Mouse (Mus musculus) spleen, adult 12 weeks (tissue): Measurements from ENCODE around the gene Mme.

Experiments used
- DNase-seq: peaks from one replicate; pipeline ENCODE4 v3.0.0; 2022; ENCODE audit warnings: low spot score

Mme gene

DNA sequence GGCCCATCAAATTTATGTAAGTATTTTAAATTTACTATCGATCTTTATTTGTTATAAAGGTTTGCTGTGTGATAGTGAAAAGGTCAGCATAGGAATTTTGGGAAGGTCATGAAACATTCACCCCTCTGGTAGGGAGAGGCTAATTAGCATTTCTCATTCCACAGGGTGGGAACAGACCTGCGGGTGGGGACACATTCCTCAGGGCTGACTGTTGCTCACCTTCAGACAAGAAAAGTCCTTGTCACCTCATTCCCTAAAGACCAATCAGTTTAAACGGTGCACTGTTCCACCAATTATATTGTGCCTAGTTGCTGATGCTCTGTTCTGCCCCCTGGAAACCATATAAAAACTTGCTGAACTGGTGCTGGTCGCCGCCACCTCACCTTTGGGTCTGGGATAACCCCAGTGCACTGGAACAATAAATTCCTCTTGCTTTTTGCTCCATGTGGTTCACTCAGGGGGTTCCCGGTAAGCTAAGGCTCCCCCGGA, at the start of gene Mme:
Gene Mme (plus strand): TSS at position 439 of the 489 bp plus-strand sequence.
- no peak for DNase-seq

- DNase-seq, result no peak
Observed at GRCm38 (mm10) chr3:63196565-63196964, 44.8 kb upstream of the Mme start.

DNA sequence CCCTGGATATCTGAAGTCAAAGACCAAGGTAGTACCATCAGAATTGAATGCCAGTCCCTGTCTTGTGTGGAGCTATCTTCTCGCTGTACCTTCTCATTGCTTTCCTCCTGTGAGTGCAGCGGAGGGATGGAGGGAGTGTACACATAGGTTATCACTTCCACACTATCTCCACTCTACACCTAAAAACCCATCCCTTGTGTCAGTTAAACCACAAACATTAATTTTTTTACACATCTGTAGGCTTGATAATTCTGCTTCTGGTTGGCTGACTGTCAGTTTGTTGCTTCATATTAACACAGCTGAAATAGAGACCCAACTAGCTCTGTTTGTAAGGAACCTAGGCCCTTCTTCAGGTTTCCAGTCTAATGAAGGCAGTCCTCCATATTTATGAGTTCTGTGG, 43.3 kb upstream of the Mme start:
- no peak for DNase-seq

- no peak for DNase-seq
Observed at GRCm38 (mm10) chr3:63221867-63222591, 19.3 kb upstream of the Mme start.

- DNase-seq, result no peak
Observed at GRCm38 (mm10) chr3:63223676-63224075, 17.7 kb upstream of the Mme start.

DNA sequence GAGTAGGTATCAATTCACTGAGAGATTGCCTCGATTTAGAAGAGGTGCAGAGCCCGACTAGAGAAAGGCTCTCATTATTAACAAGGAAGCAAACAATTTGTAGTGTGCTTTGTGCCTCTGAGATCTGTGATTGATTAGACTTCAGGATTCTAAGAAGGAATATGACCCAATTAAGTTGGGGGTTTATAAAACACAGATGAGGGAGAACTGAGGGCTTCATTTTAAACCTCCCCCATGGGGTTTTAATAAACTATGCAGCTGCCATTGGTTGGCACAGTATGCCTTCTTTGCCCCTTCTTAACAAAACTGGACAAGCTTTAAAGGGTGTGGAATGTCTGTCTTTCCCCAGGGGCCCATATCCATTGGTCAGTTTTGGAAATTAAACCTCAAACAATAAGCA, 5.4 kb upstream of the Mme start:
- no peak for DNase-seq

- no peak for DNase-seq
Observed at GRCm38 (mm10) chr3:63243721-63244120, 2.4 kb downstream of the Mme start.

DNA sequence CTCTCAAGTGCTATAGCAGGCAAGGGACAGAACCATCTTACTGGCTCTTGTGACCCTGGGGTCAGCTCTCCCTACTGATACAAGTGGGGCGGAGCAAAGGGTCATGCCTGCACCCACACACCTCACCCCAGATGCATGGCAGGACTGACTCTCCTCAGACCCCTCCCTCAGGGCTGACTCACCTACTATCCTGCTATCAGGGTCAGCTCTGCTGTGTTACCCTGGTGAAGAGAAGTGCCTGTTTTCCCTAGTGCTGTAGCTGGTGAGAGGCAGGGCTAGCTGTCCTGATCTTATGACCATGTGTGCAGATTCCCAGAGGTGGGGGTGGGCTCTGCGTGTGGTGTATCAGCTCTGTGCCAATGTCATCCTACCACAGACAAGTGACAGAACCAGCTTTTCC, 30.8 kb downstream of the Mme start:
- DNase-seq, result no peak

GRCm38 (mm10) chr3:63294316-63294715, 53.0 kb downstream of the Mme start:
- DNase-seq, result no peak

DNA sequence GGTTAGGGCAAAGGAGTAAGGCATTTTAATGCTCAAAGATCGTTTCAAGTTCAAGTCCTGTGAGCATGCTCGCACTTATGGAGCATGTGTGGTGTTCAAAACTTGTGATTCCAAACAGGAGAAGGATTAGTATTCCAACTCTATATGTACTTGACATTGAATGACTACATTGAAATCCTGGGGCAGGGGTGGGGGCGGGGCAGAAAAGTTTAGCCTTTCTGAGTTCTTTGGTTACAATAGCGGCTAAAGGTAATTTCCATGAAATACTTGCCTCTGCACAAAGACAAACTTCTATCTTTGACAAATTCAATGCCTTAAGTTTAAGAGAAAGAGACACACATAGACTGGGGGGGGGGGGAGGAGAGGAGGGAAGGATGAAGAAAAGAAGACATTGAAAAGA, 53.5 kb downstream of the Mme start:
- no peak for DNase-seq

- no peak for DNase-seq
Observed at GRCm38 (mm10) chr3:63295237-63295636, 53.9 kb downstream of the Mme start.

DNA sequence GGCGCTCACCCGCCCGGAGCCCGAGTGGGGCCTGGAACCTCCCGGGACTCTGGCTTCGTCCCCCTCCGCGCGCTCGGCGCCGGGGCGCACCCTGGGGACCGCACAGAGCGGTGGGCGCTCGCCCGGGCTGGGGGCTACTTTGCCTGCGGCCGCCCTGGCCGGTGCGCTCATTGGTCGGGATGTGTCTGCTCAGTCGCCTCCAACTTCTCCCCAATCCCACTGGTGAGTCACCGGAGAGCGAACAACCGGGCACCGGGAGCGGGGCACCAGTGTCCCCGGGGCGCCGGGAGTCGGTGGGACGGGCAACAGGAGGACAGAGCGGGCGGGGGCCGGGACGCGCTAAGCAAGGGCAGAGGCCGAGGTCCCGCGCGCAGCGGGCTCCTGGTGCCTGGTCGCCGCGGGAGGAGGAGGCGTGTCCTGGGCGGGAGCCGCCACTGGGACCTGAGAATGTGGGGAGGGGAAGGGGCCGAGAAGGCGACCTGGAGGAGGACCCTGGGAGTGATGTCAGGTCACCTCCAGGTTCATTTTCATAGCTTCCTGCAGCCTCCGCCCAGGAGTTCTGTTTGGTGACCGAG, 54.4 kb downstream of the Mme start:
- DNase-seq, result no peak

- DNase-seq, result no peak
Observed at GRCm38 (mm10) chr3:63296411-63296810, 55.1 kb downstream of the Mme start.

- no peak for DNase-seq
Observed at GRCm38 (mm10) chr3:63297787-63298186, 56.5 kb downstream of the Mme start.

GRCm38 (mm10) chr3:63315211-63315760, 73.9 kb downstream of the Mme start:
- DNase-seq, result no peak

- DNase-seq, result no peak
Observed at GRCm38 (mm10) chr3:63317496-63317895, 76.2 kb downstream of the Mme start.

DNA sequence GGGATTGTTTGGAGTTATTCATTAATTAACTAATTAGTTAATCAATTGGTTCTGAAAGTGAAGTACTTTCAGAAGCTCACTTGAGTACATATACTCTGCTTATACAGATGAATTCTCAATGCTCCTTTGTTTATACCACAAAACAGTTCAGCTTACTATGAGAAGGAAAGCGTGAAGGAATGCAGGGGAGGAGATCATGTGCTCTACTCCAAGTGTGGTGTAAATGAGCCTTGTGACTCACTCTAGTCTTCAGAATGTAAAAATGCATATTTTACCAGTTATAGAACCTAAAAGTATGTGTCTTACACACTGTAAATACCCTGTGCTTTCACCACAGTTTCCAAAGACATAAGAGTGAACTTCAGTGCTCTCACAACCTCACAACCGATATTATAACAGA, 84.3 kb downstream of the Mme start:
- DNase-seq, result no peak

DNA sequence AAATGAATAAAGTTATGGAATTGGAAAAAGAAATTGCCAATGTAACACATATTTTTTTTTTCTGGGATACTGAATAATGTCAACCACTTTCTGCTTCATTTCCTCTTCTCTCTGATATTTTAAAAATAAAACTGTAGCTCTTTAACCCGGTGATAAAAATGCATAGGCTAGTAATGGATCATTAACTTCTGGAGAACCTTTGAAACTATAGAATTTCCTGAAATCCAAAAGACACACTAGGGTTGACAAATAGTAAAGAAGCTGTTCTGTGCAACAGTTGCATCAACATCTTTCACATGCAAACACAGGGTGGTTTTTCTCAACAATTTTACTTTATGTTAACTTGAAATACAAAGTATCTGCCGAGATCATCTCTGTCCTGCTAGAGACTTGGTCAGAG, 98.8 kb downstream of the Mme start:
- no peak for DNase-seq

- DNase-seq, result no peak
Observed at GRCm38 (mm10) chr3:63340546-63340945, 99.2 kb downstream of the Mme start.

GRCm38 (mm10) chr3:63341481-63341880, 100.1 kb downstream of the Mme start:
- DNase-seq, result no peak

GRCm38 (mm10) chr3:63344998-63345397, 103.7 kb downstream of the Mme start:
- no peak for DNase-seq

GRCm38 (mm10) chr3:63348893-63349426, 107.6 kb downstream of the Mme start:
- DNase-seq, result no peak

GRCm38 (mm10) chr3:63350242-63350641, 108.9 kb downstream of the Mme start:
- no peak for DNase-seq
